Mouse (Mus musculus) cortical plate, adult 2 months (tissue): ENCODE data around the gene Meaf6.

ENCODE experiments used
- CTCF ChIP-seq: fragments of 200-500 bp; IDR thresholded peaks from 2 replicates; pipeline ENCODE4 v1.5.1; 2011; ENCODE audit warnings: mild to moderate bottlenecking, control low read depth, low read length; ENCODE audit not compliant: insufficient read depth; ENCODE audit errors: extremely low read depth
- POLR2A ChIP-seq: fragments of 200-500 bp; IDR thresholded peaks from 2 replicates; pipeline ENCODE4 v1.6.1; 2011; ENCODE audit warnings: mild to moderate bottlenecking, low read length, control low read depth; ENCODE audit not compliant: insufficient read depth; ENCODE audit errors: extremely low read depth

DNA sequence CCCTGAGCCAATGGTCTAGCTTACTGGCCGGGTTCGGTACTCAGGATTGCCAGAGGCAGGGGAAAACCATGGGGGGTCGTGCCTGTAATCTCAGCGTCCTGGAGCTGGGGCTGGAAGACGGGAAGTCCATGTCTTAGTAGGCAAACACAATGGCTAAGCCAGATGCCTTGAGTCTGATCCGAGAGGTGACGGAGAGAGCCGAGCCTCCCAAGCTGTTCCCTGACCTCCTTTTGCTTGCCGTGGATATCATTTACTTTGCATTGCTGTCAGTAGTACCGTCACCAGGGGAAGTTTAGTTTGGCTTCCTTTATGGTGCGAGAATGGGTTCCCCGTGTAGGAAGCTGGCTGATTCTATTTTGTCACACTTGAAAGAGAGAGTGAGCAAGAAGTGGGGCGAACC lies 16.4 kb downstream of the Meaf6 start:
- no peak for TF ChIP-seq CTCF
- TF ChIP-seq POLR2A, result no peak
